Comparison of ENCODE assay signal across 8 mouse cellular contexts in genomic region chr4:116506886-116507424, GRCm38 (mm10). TPM values are rescaled to one million over a fixed set of nuclear protein-coding genes. Genes with fewer than 3 reads are reported as not detected.
DNase-seq lines count a peak whose midpoint lies in the region; ATAC-seq and TF ChIP-seq lines count a peak whose summit lies in the region.

No protein-coding gene starts in this region.

- H3K4me1 ChIP-seq in lung, embryonic 14.5 days (ENCODE audit: insufficient read depth), result peaks cover 5% of the 10 kb centered on the region; the same call in 1 of the 2 replicates
- H3K4me1 ChIP-seq in embryonic facial prominence, embryonic 10.5 days, result peaks cover 12% of the 10 kb centered on the region
- peaks cover 10% of the 10 kb centered on the region for H3K4me1 ChIP-seq in heart, embryonic 16.5 days (ENCODE audit: control insufficient read depth, insufficient read depth, low read length)
- H3K4me1 ChIP-seq in liver, embryonic 15.5 days (replicated peaks), result peaks cover 26% of the 10 kb centered on the region

- peak overlapping the region; percentile 65 for H3K4me2 ChIP-seq in lung, embryonic 14.5 days
- H3K4me2 ChIP-seq in heart, embryonic 16.5 days (ENCODE audit: low read depth, low read length), result peak overlapping the region; percentile 79
- H3K4me2 ChIP-seq in liver, embryonic 15.5 days, result peak overlapping the region; percentile 81

- peak; percentile 32 for ATAC-seq in lung, embryonic 14.5 days (ENCODE audit: insufficient read depth)
- ATAC-seq in heart, embryonic 16.5 days (replicated peaks; ENCODE audit: extremely low read depth, insufficient read depth, low FRiP score), result no peak
- peak; percentile 4; the same call in 1 of the 2 replicates for ATAC-seq in liver, embryonic 15.5 days (ENCODE audit: insufficient read depth)

- H3K27ac ChIP-seq in lung, embryonic 14.5 days (ENCODE audit: low read depth), result no peak overlapping the region
- peak overlapping the region; percentile 93 for H3K27ac ChIP-seq in embryonic facial prominence, embryonic 10.5 days (replicated peaks)
- peak overlapping the region; percentile 93 for H3K27ac ChIP-seq in heart, embryonic 16.5 days (ENCODE audit: low read length)
- peak overlapping the region; percentile 77; the same call in 1 of the 2 replicates for H3K27ac ChIP-seq in liver, embryonic 15.5 days (replicated peaks)

- DNase-seq in lung, embryonic 14.5 days, result no peak
- DNase-seq in lung, postnatal 36 days, result no peak
- DNase-seq in embryonic facial prominence, embryonic 10.5 days (ENCODE audit: low spot score), result no peak
- DNase-seq in retina, embryonic 14.5 days (ENCODE audit: low spot score), result no peak
- no peak for DNase-seq in cerebellum, adult 11 months
- no peak for DNase-seq in c-Kit-positive CD71-positive TER-119-positive erythroid progenitor cells, embryonic 14.5 days (ENCODE audit: low spot score)

- H3K9ac ChIP-seq in lung, embryonic 14.5 days, result peak overlapping the region; percentile 75
- peak overlapping the region; percentile 85 for H3K9ac ChIP-seq in heart, embryonic 16.5 days (ENCODE audit: low read length)
- H3K9ac ChIP-seq in liver, embryonic 15.5 days, result peak overlapping the region; percentile 69

- no peak for TF ChIP-seq CTCF in lung, embryonic 14.5 days (IDR thresholded peaks at IDR 0.05; ENCODE audit: low read depth)

- peak overlapping the region; percentile 53 for H3K4me3 ChIP-seq in lung, embryonic 14.5 days (ENCODE audit: low read depth, low read length)
- H3K4me3 ChIP-seq in embryonic facial prominence, embryonic 10.5 days, result peak overlapping the region; percentile 76
- H3K4me3 ChIP-seq in heart, embryonic 16.5 days (ENCODE audit: low read length), result peak overlapping the region; percentile 67
- H3K4me3 ChIP-seq in liver, embryonic 15.5 days (replicated peaks), result peak overlapping the region; percentile 65

- H3K9me3 ChIP-seq in lung, embryonic 14.5 days (ENCODE audit: low read depth, low read length), result no peaks in the 10 kb centered on the region
- H3K9me3 ChIP-seq in embryonic facial prominence, embryonic 10.5 days, result no peaks in the 10 kb centered on the region
- H3K9me3 ChIP-seq in heart, embryonic 16.5 days (replicated peaks; ENCODE audit: control insufficient read depth, low read length), result no peaks in the 10 kb centered on the region
- no peaks in the 10 kb centered on the region for H3K9me3 ChIP-seq in liver, embryonic 15.5 days (replicated peaks)

- no peaks in the 10 kb centered on the region for H3K36me3 ChIP-seq in lung, embryonic 14.5 days (ENCODE audit: insufficient read depth)
- H3K36me3 ChIP-seq in embryonic facial prominence, embryonic 10.5 days (replicated peaks), result peaks cover 11% of the 10 kb centered on the region; the same call in 1 of the 2 replicates
- H3K36me3 ChIP-seq in heart, embryonic 16.5 days (ENCODE audit: control insufficient read depth, insufficient read depth), result peaks cover 3% of the 10 kb centered on the region; the same call in 1 of the 2 replicates
- peaks cover 9% of the 10 kb centered on the region; the same call in 1 of the 2 replicates for H3K36me3 ChIP-seq in liver, embryonic 15.5 days (replicated peaks)

- H3K27me3 ChIP-seq in lung, embryonic 14.5 days (ENCODE audit: insufficient read depth, low read length), result no peaks in the 10 kb centered on the region
- H3K27me3 ChIP-seq in embryonic facial prominence, embryonic 10.5 days (replicated peaks; ENCODE audit: low read depth, poor library complexity, severe bottlenecking), result no peaks in the 10 kb centered on the region
- no peaks in the 10 kb centered on the region for H3K27me3 ChIP-seq in heart, embryonic 16.5 days (ENCODE audit: control insufficient read depth, insufficient read depth, low read length)
- no peaks in the 10 kb centered on the region for H3K27me3 ChIP-seq in liver, embryonic 15.5 days

- 20% methylated on average over 11 of the region's 11 CpGs for WGBS in lung, embryonic 14.5 days
- 25% methylated on average over 11 of the region's 11 CpGs for WGBS in embryonic facial prominence, embryonic 10.5 days
- 25% methylated on average over 11 of the region's 11 CpGs for WGBS in heart, embryonic 16.5 days
- WGBS in liver, embryonic 15.5 days (ENCODE audit: insufficient replicate concordance), result 22% methylated on average over 11 of the region's 11 CpGs

RNA-seq across cellular contexts. Expression of gene Ipp, which starts 0.4 kb away (rescaled TPM):
- 3.4 and 3.8 TPM in 2 replicates for polyA plus RNA-seq in lung, embryonic 14.5 days (2014; fragmentation: Nextera tagmentation; extraction: Ambion mirVana)
- polyA plus RNA-seq in embryonic facial prominence, embryonic 10.5 days (2016; fragmentation: Nextera tagmentation; extraction: Ambion mirVana), result 16.9 and 19.1 TPM in 2 replicates
- 16.2 and 16.3 TPM in 2 replicates for polyA plus RNA-seq in heart, embryonic 16.5 days (2015; fragmentation: Nextera tagmentation; extraction: Ambion mirVana)
- polyA plus RNA-seq in liver, embryonic 15.5 days (2015; fragmentation: Nextera tagmentation; extraction: Ambion mirVana), result 13.3 and 13.6 TPM in 2 replicates

RNA-seq across cellular contexts. Expression of gene Mast2, which starts 43.0 kb away (rescaled TPM):
- 33.6 and 37.3 TPM in 2 replicates for polyA plus RNA-seq in lung, embryonic 14.5 days (2014; fragmentation: Nextera tagmentation; extraction: Ambion mirVana)
- polyA plus RNA-seq in embryonic facial prominence, embryonic 10.5 days (2016; fragmentation: Nextera tagmentation; extraction: Ambion mirVana), result 16.1 and 17.5 TPM in 2 replicates
- 16.3 TPM in 2 replicates for polyA plus RNA-seq in heart, embryonic 16.5 days (2015; fragmentation: Nextera tagmentation; extraction: Ambion mirVana)
- polyA plus RNA-seq in liver, embryonic 15.5 days (2015; fragmentation: Nextera tagmentation; extraction: Ambion mirVana), result 6.2 and 7.2 TPM in 2 replicates

RNA-seq across cellular contexts. Expression of gene Tmem69, which starts 48.8 kb away (rescaled TPM):
- 21.2 and 27.7 TPM in 2 replicates for polyA plus RNA-seq in lung, embryonic 14.5 days (2014; fragmentation: Nextera tagmentation; extraction: Ambion mirVana)
- polyA plus RNA-seq in embryonic facial prominence, embryonic 10.5 days (2016; fragmentation: Nextera tagmentation; extraction: Ambion mirVana), result 25.6 and 27.7 TPM in 2 replicates
- 23.2 and 33.4 TPM in 2 replicates for polyA plus RNA-seq in heart, embryonic 16.5 days (2015; fragmentation: Nextera tagmentation; extraction: Ambion mirVana)
- 19.2 and 21.3 TPM in 2 replicates for polyA plus RNA-seq in liver, embryonic 15.5 days (2015; fragmentation: Nextera tagmentation; extraction: Ambion mirVana)

RNA-seq across cellular contexts. Expression of gene Gpbp1l1, which starts 50.5 kb away (rescaled TPM):
- 39.5 and 41.5 TPM in 2 replicates for polyA plus RNA-seq in lung, embryonic 14.5 days (2014; fragmentation: Nextera tagmentation; extraction: Ambion mirVana)
- 33.8 and 35.3 TPM in 2 replicates for polyA plus RNA-seq in embryonic facial prominence, embryonic 10.5 days (2016; fragmentation: Nextera tagmentation; extraction: Ambion mirVana)
- 25.1 and 31.5 TPM in 2 replicates for polyA plus RNA-seq in heart, embryonic 16.5 days (2015; fragmentation: Nextera tagmentation; extraction: Ambion mirVana)
- polyA plus RNA-seq in liver, embryonic 15.5 days (2015; fragmentation: Nextera tagmentation; extraction: Ambion mirVana), result 12.6 and 13.4 TPM in 2 replicates
